Mouse (Mus musculus): Measurements from ENCODE around the gene Rrp7a. TPM values are rescaled to one million over a fixed set of nuclear protein-coding genes. Genes with fewer than 3 reads are reported as not detected.

The Rrp7a gene
- total and polyA plus RNA-seq, 3 experiments: 34.0 to 126 (median 73.2) TPM

DNA sequence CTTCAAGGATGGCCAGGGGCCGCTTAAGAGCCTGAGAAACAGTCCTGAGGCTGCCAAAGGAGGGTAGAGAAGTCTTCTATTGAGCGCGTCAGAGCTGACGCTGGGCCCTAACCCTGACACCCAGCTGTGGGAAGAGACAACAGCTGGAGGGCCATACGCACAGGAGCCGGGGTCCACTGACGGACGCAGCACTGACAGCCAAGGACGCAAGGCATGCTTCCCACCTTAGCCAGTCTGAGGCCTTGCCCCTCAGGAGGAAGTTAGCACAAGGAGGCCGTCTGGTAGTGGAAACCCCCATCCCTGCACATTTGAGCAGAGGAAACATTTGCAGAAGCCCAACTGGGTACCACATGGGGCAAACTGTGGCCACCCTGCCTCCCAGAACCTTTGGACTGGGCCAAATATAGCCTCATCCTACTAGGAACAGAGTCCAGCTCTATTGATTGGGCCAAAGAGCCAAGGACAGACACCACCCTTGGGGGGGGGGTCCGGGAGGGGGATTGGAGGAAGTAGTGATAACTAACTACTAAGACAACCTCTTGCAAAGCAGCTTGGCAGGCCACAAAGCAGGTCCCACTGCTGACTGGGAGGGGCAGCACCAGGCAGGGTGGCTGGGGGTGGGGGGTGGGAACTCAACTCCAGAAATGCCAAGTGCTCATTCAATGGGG is 40.4 kb upstream of the Rrp7a start:
- Histone ChIP-seq H3K27me3 (ENCODE audit: insufficient read depth, low read length) (no peaks in the 10 kb centered on the region), H3K36me3 (replicated peaks) (peaks cover 91% of the 10 kb centered on the region), H3K4me3 (ENCODE audit: low read depth, low read length) (no peak overlapping the region), H3K9me3 (replicated peaks) (no peaks in the 10 kb centered on the region), H3K4me1 (ENCODE audit: insufficient read depth, low read depth, low read length) (peaks cover 73% of the 10 kb centered on the region)
- ATAC-seq (ENCODE audit: extremely low read depth, insufficient number of reproducible peaks, low FRiP score, poor library complexity, severe bottlenecking): no peak
- no peak for DNase-seq (ENCODE audit: low spot score)
- no peak for TF ChIP-seq CTCF (IDR thresholded peaks at IDR 0.05; ENCODE audit: low read depth, low read length)
- TF ChIP-seq TAL1 (conservative IDR thresholded peaks at IDR 0.05; ENCODE audit: low read depth, low read length): no peak
- TF ChIP-seq GATA2 (IDR thresholded peaks at IDR 0.05; ENCODE audit: borderline replicate concordance, low read depth, low read length): no peak
- TF ChIP-seq POLR2AphosphoS5 (IDR thresholded peaks at IDR 0.05; ENCODE audit: insufficient replicate concordance, low read depth, low read length): no peak
- no peak for TF ChIP-seq GATA1 (IDR thresholded peaks at IDR 0.05; ENCODE audit: borderline replicate concordance, low read length)

DNA sequence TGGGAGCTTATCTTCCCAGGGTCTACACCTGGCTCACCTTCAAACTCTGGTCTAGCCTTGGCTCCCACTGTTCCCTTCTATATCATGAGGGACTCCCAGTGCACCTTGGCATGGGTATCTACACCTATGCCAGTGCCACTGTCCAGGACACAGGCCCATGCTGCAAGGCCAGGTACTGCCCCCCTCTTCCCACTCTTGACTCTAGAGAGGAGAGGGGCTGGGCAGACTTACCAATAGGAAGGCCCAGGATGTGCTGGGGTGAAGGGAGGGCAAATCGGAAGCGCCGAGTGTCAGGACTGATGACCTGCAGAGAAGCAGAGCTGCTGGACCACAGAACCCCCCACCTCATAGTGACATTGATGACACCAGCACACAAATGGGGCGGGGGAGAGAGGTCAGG is 39.4 kb upstream of the Rrp7a start:
- ATAC-seq (ENCODE audit: extremely low read depth, insufficient number of reproducible peaks, low FRiP score, poor library complexity, severe bottlenecking): no peak
- H3K9me3 ChIP-seq (replicated peaks): no peaks in the 10 kb centered on the region
- no peaks in the 10 kb centered on the region for H3K27me3 ChIP-seq (ENCODE audit: insufficient read depth, low read length)
- no peak overlapping the region for H3K4me3 ChIP-seq (ENCODE audit: low read depth, low read length)
- peaks cover 91% of the 10 kb centered on the region for H3K36me3 ChIP-seq (replicated peaks)
- peaks cover 73% of the 10 kb centered on the region for H3K4me1 ChIP-seq (ENCODE audit: insufficient read depth, low read depth, low read length)
- no peak for DNase-seq (ENCODE audit: low spot score)
- no peak for TF ChIP-seq POLR2AphosphoS5 (IDR thresholded peaks at IDR 0.05; ENCODE audit: insufficient replicate concordance, low read depth, low read length)
- no peak for TF ChIP-seq GATA1 (IDR thresholded peaks at IDR 0.05; ENCODE audit: borderline replicate concordance, low read length)
- TF ChIP-seq GATA2 (IDR thresholded peaks at IDR 0.05; ENCODE audit: borderline replicate concordance, low read depth, low read length): no peak
- TF ChIP-seq CTCF (IDR thresholded peaks at IDR 0.05; ENCODE audit: low read depth, low read length): no peak
- no peak for TF ChIP-seq TAL1 (conservative IDR thresholded peaks at IDR 0.05; ENCODE audit: low read depth, low read length)

DNA sequence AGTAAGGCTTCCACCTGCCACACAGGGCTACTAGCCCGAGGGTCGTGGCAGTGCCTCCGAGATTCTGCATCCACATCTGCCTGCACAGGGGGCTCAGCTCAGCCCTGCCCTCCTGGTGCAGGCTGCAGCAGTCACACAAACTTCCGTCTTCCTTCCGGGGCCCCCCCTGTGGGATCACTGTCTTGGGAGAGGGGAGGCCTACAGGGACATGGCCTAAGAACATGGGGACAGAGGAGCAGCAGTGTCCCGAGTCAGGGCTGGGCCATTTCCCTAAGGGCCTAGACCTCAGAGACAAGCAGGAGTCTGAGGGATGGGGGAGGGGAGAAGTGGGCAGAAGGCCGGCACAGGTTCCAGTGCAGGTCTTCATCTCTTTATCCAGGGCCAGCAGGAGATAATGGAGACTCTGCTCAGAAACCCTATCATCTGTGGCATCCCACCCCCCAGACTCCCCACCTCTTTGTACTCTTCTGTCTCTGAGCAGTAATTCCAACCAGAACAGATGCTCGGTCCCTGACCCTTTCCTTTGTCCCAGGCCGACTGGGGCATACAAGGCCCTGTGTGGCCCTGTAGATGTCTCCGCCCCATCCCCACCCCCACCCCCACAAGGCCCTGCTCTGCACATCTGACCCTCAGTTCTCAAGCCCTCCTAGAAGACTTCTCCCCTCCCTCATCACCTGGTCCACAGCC is 38.6 kb upstream of the Rrp7a start:
- peaks cover 65% of the 10 kb centered on the region for H3K4me1 ChIP-seq (ENCODE audit: insufficient read depth, low read depth, low read length)
- no peaks in the 10 kb centered on the region for H3K9me3 ChIP-seq (replicated peaks)
- no peak overlapping the region for H3K4me3 ChIP-seq (ENCODE audit: low read depth, low read length)
- ATAC-seq (ENCODE audit: extremely low read depth, insufficient number of reproducible peaks, low FRiP score, poor library complexity, severe bottlenecking) (no peak), DNase-seq (ENCODE audit: low spot score) (no peak)
- peaks cover 91% of the 10 kb centered on the region for H3K36me3 ChIP-seq (replicated peaks)
- no peaks in the 10 kb centered on the region for H3K27me3 ChIP-seq (ENCODE audit: insufficient read depth, low read length)
- no peak for TF ChIP-seq GATA2 (IDR thresholded peaks at IDR 0.05; ENCODE audit: borderline replicate concordance, low read depth, low read length)
- TF ChIP-seq TAL1 (conservative IDR thresholded peaks at IDR 0.05; ENCODE audit: low read depth, low read length): no peak
- no peak for TF ChIP-seq GATA1 (IDR thresholded peaks at IDR 0.05; ENCODE audit: borderline replicate concordance, low read length)
- TF ChIP-seq POLR2AphosphoS5 (IDR thresholded peaks at IDR 0.05; ENCODE audit: insufficient replicate concordance, low read depth, low read length): no peak
- no peak for TF ChIP-seq CTCF (IDR thresholded peaks at IDR 0.05; ENCODE audit: low read depth, low read length)

- Histone ChIP-seq H3K36me3 (replicated peaks) (peaks cover 91% of the 10 kb centered on the region), H3K4me1 (ENCODE audit: insufficient read depth, low read depth, low read length) (peaks cover 64% of the 10 kb centered on the region)
- no peak for ATAC-seq (ENCODE audit: extremely low read depth, insufficient number of reproducible peaks, low FRiP score, poor library complexity, severe bottlenecking)
Measured at GRCm38 (mm10) chr15:83160561-83160960, 38.0 kb upstream of the Rrp7a start.

GRCm38 (mm10) chr15:83159823-83160222 is 37.2 kb upstream of the Rrp7a start:
- no peak for ATAC-seq (ENCODE audit: extremely low read depth, insufficient number of reproducible peaks, low FRiP score, poor library complexity, severe bottlenecking)
- Histone ChIP-seq H3K27me3 (ENCODE audit: insufficient read depth, low read length) (no peaks in the 10 kb centered on the region), H3K9me3 (replicated peaks) (no peaks in the 10 kb centered on the region), H3K36me3 (replicated peaks) (peaks cover 91% of the 10 kb centered on the region), H3K4me1 (ENCODE audit: insufficient read depth, low read depth, low read length) (peaks cover 60% of the 10 kb centered on the region), H3K4me3 (ENCODE audit: low read depth, low read length) (no peak overlapping the region)
- no peak for TF ChIP-seq GATA2 (IDR thresholded peaks at IDR 0.05; ENCODE audit: borderline replicate concordance, low read depth, low read length)
- TF ChIP-seq GATA1 (IDR thresholded peaks at IDR 0.05; ENCODE audit: borderline replicate concordance, low read length): no peak
- TF ChIP-seq POLR2AphosphoS5 (IDR thresholded peaks at IDR 0.05; ENCODE audit: insufficient replicate concordance, low read depth, low read length): no peak
- TF ChIP-seq CTCF (IDR thresholded peaks at IDR 0.05; ENCODE audit: low read depth, low read length): no peak
- TF ChIP-seq TAL1 (conservative IDR thresholded peaks at IDR 0.05; ENCODE audit: low read depth, low read length): no peak
- no peak for DNase-seq (ENCODE audit: low spot score)

More at GRCm38 (mm10) chr15:83160561-83160960, 38.0 kb upstream of the Rrp7a start:
- no peak for DNase-seq (ENCODE audit: low spot score)
- Histone ChIP-seq H3K4me3 (ENCODE audit: low read depth, low read length) (no peak overlapping the region), H3K27me3 (ENCODE audit: insufficient read depth, low read length) (no peaks in the 10 kb centered on the region), H3K9me3 (replicated peaks) (no peaks in the 10 kb centered on the region)
- no peak for TF ChIP-seq GATA2 (IDR thresholded peaks at IDR 0.05; ENCODE audit: borderline replicate concordance, low read depth, low read length)
- TF ChIP-seq TAL1 (conservative IDR thresholded peaks at IDR 0.05; ENCODE audit: low read depth, low read length): no peak
- no peak for TF ChIP-seq POLR2AphosphoS5 (IDR thresholded peaks at IDR 0.05; ENCODE audit: insufficient replicate concordance, low read depth, low read length)
- no peak for TF ChIP-seq GATA1 (IDR thresholded peaks at IDR 0.05; ENCODE audit: borderline replicate concordance, low read length)
- no peak for TF ChIP-seq CTCF (IDR thresholded peaks at IDR 0.05; ENCODE audit: low read depth, low read length)

DNA sequence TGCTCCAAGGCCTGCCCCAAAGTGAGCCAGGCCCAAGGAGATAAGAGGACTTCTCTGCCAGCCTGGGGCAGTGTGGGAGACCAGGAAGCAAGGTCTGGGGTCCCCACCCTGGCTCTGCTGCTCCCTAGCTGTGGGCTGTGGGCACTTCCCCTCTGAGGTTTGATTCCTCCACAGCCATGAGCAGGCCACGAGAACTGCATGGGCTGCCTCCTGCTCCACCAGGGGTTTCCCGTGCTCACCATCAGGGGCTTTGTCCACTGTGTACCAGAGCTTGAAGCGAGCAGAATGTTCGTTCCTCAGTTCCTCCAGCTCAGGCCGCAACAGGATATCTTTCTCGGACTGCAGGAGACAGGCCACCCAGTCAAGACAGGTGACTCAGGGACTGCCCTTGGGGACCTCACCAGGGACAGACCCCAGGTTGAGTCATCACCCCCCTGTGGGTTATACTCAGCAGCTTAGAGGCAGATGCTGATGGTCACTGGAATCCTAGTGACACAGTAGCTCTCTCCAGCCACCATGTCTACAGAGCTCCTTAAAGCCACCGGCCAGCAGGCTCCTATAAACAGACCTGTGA is 36.1 kb upstream of the Rrp7a start:
- ATAC-seq (ENCODE audit: extremely low read depth, insufficient number of reproducible peaks, low FRiP score, poor library complexity, severe bottlenecking): no peak
- H3K4me3 ChIP-seq (ENCODE audit: low read depth, low read length): no peak overlapping the region
- H3K4me1 ChIP-seq (ENCODE audit: insufficient read depth, low read depth, low read length): peaks cover 64% of the 10 kb centered on the region
- H3K9me3 ChIP-seq (replicated peaks): no peaks in the 10 kb centered on the region
- DNase-seq (ENCODE audit: low spot score): no peak
- TF ChIP-seq GATA1 (IDR thresholded peaks at IDR 0.05; ENCODE audit: borderline replicate concordance, low read length) (no peak), TAL1 (conservative IDR thresholded peaks at IDR 0.05; ENCODE audit: low read depth, low read length) (no peak), POLR2AphosphoS5 (IDR thresholded peaks at IDR 0.05; ENCODE audit: insufficient replicate concordance, low read depth, low read length) (no peak), GATA2 (IDR thresholded peaks at IDR 0.05; ENCODE audit: borderline replicate concordance, low read depth, low read length) (no peak), CTCF (IDR thresholded peaks at IDR 0.05; ENCODE audit: low read depth, low read length) (no peak)
- H3K36me3 ChIP-seq (replicated peaks): peaks cover 95% of the 10 kb centered on the region
- H3K27me3 ChIP-seq (ENCODE audit: insufficient read depth, low read length): no peaks in the 10 kb centered on the region
